Mouse (Mus musculus): ENCODE measurements around the gene Gpr61. TPM values are rescaled to one million over a fixed set of nuclear protein-coding genes. Genes with fewer than 3 reads are reported as not detected.

Gpr61 gene
- polyA plus RNA-seq, 1 experiment from 2014 or later, result 0.11 TPM

DNA sequence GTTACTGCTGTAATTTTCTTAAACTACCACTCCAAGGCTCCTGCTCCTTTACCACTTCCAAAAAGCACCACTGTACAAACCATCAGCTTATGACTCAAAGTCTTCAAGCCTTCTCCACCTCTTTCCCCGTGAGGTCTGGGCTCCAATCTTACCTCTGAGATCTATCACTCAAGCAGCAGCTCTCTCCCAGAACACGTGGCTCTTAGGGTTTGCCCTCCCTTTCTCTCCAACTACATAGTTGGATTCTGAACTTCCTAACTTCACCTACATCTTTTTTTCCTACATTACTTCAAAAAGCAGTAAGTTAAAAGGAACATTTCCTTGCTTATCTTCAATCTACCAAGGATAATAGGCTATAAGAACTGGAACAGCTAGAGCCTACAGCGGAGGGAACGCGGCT, 26.2 kb downstream of the Gpr61 start:
- Histone ChIP-seq H3K36me3 (ENCODE audit: insufficient read depth) (0 out of 2 replicates have a peak, but pooled peaks cover 2% of the 10 kb centered on the region), H3K27ac (ENCODE audit: low read depth) (no peak overlapping the region), H3K4me3 (ENCODE audit: low read depth, low read length) (no peak overlapping the region), H3K9me3 (ENCODE audit: low read depth, low read length) (no peaks in the 10 kb centered on the region), H3K9ac (no peak overlapping the region), H3K4me2 (no peak overlapping the region), H3K27me3 (ENCODE audit: insufficient read depth, low read length) (no peaks in the 10 kb centered on the region), H3K4me1 (ENCODE audit: insufficient read depth) (no peaks in the 10 kb centered on the region)
- no peak for TF ChIP-seq CTCF (IDR thresholded peaks at IDR 0.05; ENCODE audit: low read depth)
- no peak for DNase-seq
- WGBS, result 69% methylated on average over 5 of the region's 5 CpGs
- no peak for ATAC-seq (ENCODE audit: insufficient read depth)

DNA sequence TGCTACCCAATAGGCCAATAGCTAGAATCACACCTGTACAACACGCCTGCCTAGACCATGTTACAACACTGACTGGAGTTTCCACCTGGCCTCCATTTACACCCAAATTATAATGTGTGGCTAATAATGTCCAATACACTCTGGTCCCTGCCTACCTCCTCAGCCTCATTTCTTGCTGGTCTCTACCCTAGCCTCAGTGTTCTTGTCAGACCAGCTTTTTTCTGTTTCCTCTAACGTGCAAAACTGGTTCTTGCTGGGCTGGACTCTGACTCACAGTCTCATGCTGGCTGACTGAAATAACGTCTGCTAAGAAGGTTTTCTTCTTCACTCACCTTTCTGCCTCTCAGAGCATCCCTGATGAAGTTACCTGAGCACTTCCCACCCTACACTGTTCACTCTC, 28.4 kb downstream of the Gpr61 start:
- H3K27ac ChIP-seq (ENCODE audit: low read depth), result no peak overlapping the region
- no peak overlapping the region for H3K4me2 ChIP-seq
- WGBS, result 81% methylated on average over 3 of the region's 3 CpGs
- no peaks in the 10 kb centered on the region for H3K27me3 ChIP-seq (ENCODE audit: insufficient read depth, low read length)
- H3K4me1 ChIP-seq (ENCODE audit: insufficient read depth), result no peaks in the 10 kb centered on the region
- H3K36me3 ChIP-seq (ENCODE audit: insufficient read depth), result peaks cover 21% of the 10 kb centered on the region
- H3K9me3 ChIP-seq (ENCODE audit: low read depth, low read length), result no peaks in the 10 kb centered on the region
- DNase-seq, result no peak
- ATAC-seq (ENCODE audit: insufficient read depth), result no peak
- TF ChIP-seq CTCF (IDR thresholded peaks at IDR 0.05; ENCODE audit: low read depth), result no peak
- no peak overlapping the region for H3K4me3 ChIP-seq (ENCODE audit: low read depth, low read length)
- no peak overlapping the region for H3K9ac ChIP-seq

DNA sequence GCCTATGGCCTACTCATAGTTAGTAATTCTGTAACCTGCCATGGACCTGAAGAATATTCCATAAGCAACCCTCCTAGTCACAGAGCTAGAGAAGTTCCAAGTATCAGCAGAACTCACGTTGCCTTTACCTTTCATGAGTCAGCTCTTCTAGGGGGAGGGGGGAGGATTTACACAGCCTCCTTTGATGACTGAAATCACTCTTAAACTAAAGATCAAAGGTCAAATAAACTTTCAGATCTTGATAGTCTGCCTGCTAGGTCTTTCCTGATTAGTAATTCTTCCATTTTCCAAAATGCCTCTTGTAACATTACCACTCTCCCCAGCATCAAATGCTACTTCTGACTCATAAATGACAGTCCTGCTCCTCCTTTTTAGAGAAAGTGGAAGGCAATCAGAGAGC, 30.6 kb downstream of the Gpr61 start:
- no peak overlapping the region for H3K27ac ChIP-seq (ENCODE audit: low read depth)
- 30% methylated on average over 1 of the region's 1 CpGs for WGBS
- no peak for TF ChIP-seq CTCF (IDR thresholded peaks at IDR 0.05; ENCODE audit: low read depth)
- ATAC-seq (ENCODE audit: insufficient read depth), result no peak
- DNase-seq, result no peak
- peaks cover 36% of the 10 kb centered on the region for H3K36me3 ChIP-seq (ENCODE audit: insufficient read depth)
- H3K4me2 ChIP-seq, result no peak overlapping the region
- no peaks in the 10 kb centered on the region for H3K9me3 ChIP-seq (ENCODE audit: low read depth, low read length)
- no peaks in the 10 kb centered on the region for H3K4me1 ChIP-seq (ENCODE audit: insufficient read depth)
- H3K4me3 ChIP-seq (ENCODE audit: low read depth, low read length), result no peak overlapping the region
- H3K27me3 ChIP-seq (ENCODE audit: insufficient read depth, low read length), result no peaks in the 10 kb centered on the region
- H3K9ac ChIP-seq, result no peak overlapping the region

DNA sequence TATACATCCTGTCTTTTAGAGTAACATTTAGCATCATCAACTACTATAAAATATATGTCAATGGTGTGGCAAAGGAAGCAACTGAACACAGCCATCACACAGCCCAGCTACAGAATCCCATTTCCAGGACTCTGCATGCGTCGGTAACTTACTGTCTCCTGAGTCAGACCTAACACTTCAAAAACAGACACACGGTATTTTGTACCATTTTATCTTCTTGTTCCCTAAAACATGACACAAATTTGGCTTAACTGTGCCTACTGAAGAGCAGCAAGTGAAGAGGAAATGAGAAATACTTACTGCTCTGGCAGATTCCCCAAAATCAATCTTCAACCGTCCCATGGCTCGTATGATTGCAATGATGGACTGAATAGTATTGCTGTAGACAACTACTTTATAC, 31.4 kb downstream of the Gpr61 start:
- 81% methylated on average over 5 of the region's 5 CpGs for WGBS
- Histone ChIP-seq H3K27ac (ENCODE audit: low read depth) (no peak overlapping the region), H3K4me3 (ENCODE audit: low read depth, low read length) (no peak overlapping the region), H3K9ac (no peak overlapping the region), H3K4me1 (ENCODE audit: insufficient read depth) (no peaks in the 10 kb centered on the region), H3K27me3 (ENCODE audit: insufficient read depth, low read length) (no peaks in the 10 kb centered on the region), H3K4me2 (no peak overlapping the region), H3K36me3 (ENCODE audit: insufficient read depth) (peaks cover 44% of the 10 kb centered on the region), H3K9me3 (ENCODE audit: low read depth, low read length) (no peaks in the 10 kb centered on the region)
- no peak for TF ChIP-seq CTCF (IDR thresholded peaks at IDR 0.05; ENCODE audit: low read depth)
- ATAC-seq (ENCODE audit: insufficient read depth) (no peak), DNase-seq (no peak)

DNA sequence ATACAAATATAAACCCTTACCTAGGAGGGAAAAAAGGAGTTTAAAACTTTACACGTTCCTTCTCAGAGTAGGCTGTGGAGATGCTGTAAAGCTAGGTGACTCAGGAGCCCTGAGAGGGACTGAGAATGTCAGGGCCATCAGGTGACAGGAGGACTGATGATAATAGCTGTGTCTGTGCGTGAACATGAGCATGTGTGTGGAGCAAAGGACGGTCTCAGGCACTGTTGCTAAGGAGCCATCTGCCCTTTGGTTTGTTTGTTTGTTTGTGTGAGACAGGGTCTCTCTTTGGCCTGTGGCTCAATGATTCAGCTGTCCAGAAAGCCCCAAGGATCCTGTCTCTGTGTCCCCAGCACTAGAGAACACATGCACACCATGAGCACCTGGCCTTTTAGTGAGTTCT, 33.6 kb downstream of the Gpr61 start:
- TF ChIP-seq CTCF (IDR thresholded peaks at IDR 0.05; ENCODE audit: low read depth), result no peak
- no peaks in the 10 kb centered on the region for H3K9me3 ChIP-seq (ENCODE audit: low read depth, low read length)
- peaks cover 63% of the 10 kb centered on the region for H3K36me3 ChIP-seq (ENCODE audit: insufficient read depth)
- no peak overlapping the region for H3K9ac ChIP-seq
- no peaks in the 10 kb centered on the region for H3K4me1 ChIP-seq (ENCODE audit: insufficient read depth)
- no peaks in the 10 kb centered on the region for H3K27me3 ChIP-seq (ENCODE audit: insufficient read depth, low read length)
- no peak overlapping the region for H3K4me3 ChIP-seq (ENCODE audit: low read depth, low read length)
- no peak overlapping the region for H3K27ac ChIP-seq (ENCODE audit: low read depth)
- no peak for DNase-seq
- WGBS, result 70% methylated on average over 3 of the region's 3 CpGs
- no peak for ATAC-seq (ENCODE audit: insufficient read depth)
- no peak overlapping the region for H3K4me2 ChIP-seq

DNA sequence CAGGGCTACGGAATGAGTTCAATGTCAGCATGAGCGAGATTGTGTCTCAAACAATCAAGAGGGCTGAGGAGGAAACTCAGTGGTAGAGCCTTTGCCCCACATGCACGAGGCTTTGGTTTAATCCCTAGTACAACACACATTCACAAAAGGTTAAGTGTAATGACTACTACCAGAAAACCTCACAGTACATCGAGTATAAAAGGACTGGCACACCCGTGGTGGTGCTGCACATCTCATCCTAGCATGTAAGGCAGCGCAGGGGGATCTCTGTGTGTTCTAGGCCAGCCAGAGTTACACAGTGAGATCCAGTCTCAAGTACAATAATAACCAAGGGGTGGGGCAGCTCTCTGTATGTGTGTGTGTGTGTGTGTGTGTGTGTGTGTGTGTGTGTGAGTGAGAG, 37.2 kb downstream of the Gpr61 start:
- Histone ChIP-seq H3K4me1 (ENCODE audit: insufficient read depth) (no peaks in the 10 kb centered on the region), H3K27me3 (ENCODE audit: insufficient read depth, low read length) (no peaks in the 10 kb centered on the region), H3K9me3 (ENCODE audit: low read depth, low read length) (no peaks in the 10 kb centered on the region), H3K27ac (ENCODE audit: low read depth) (no peak overlapping the region), H3K4me2 (no peak overlapping the region), H3K9ac (no peak overlapping the region), H3K4me3 (ENCODE audit: low read depth, low read length) (no peak overlapping the region), H3K36me3 (ENCODE audit: insufficient read depth) (peaks cover 80% of the 10 kb centered on the region)
- 91% methylated on average over 6 of the region's 6 CpGs for WGBS
- no peak for TF ChIP-seq CTCF (IDR thresholded peaks at IDR 0.05; ENCODE audit: low read depth)
- ATAC-seq (ENCODE audit: insufficient read depth) (no peak), DNase-seq (no peak)

DNA sequence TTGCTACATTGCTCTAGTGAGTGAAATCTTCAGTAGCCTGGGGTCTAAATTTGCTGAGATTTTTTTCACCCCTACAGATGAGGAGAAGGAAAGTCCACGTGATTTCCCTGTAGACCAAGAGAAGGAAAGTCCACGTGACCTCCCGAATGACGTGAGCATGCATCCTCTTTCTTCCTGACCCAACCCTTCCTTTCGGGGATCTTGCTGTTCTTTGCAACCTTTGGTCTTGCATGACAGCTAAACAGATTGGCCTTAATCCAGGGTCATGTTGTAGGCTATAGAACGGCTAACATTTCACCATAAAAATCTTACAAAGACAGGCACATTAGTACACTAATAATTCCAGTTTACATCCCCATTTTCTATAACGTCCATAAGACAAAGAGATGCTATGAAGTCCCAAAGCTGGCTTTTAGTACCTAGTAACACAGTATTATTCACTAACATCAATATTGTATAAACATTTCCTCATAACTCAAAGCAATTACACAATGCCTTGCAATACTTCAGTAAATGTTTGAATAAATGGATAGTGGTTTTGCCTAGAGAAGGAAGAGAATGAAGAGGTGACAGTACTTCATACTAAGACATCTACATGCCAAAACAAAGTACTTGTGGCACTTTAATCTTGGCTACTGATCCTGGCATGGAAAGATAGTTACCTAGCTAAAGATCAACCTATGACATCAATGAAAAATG, 40.9 kb downstream of the Gpr61 start:
- Histone ChIP-seq H3K9ac (no peak overlapping the region), H3K4me2 (no peak overlapping the region), H3K36me3 (ENCODE audit: insufficient read depth) (peaks cover 82% of the 10 kb centered on the region), H3K27me3 (ENCODE audit: insufficient read depth, low read length) (no peaks in the 10 kb centered on the region), H3K4me3 (ENCODE audit: low read depth, low read length) (no peak overlapping the region), H3K27ac (ENCODE audit: low read depth) (no peak overlapping the region), H3K4me1 (ENCODE audit: insufficient read depth) (no peaks in the 10 kb centered on the region), H3K9me3 (ENCODE audit: low read depth, low read length) (no peaks in the 10 kb centered on the region)
- ATAC-seq (ENCODE audit: insufficient read depth), result no peak
- 81% methylated on average over 7 of the region's 7 CpGs for WGBS
- no peak for DNase-seq
- no peak for TF ChIP-seq CTCF (IDR thresholded peaks at IDR 0.05; ENCODE audit: low read depth)

All from lung, embryonic 14.5 days (tissue).